Mouse (Mus musculus) kidney, embryonic 16.5 days (tissue): ENCODE measurements around the gene Chchd6. TPM values are rescaled to one million over a fixed set of nuclear protein-coding genes. Genes with fewer than 3 reads are reported as not detected.

Source experiments
- ATAC-seq: fragments of 200-750 bp; cut with Nextera tagmentation; 2 replicates; pipeline ENCODE4 v1.8.0; 2017; ENCODE audit warnings: moderate TSS enrichment; ENCODE audit not compliant: low FRiP score, low TSS enrichment
- H3K27ac ChIP-seq: fragments of 300-500 bp; sonication (generic); 2 replicates; pipeline ENCODE4 v1.5.1; 2014; ENCODE audit warnings: low read length
- H3K27me3 ChIP-seq: fragments of 300-500 bp; sonication (generic); 2 replicates; pipeline ENCODE4 v1.6.1; 2014; ENCODE audit warnings: low read length, control low read depth, mixed read lengths; ENCODE audit not compliant: insufficient read depth
- H3K36me3 ChIP-seq: fragments of 300-500 bp; sonication (generic); 2 replicates; pipeline ENCODE4 v1.6.1; 2014; ENCODE audit warnings: low read length, control low read depth, mixed read lengths; ENCODE audit not compliant: insufficient read depth
- H3K4me1 ChIP-seq: fragments of 300-500 bp; sonication (generic); 2 replicates; pipeline ENCODE4 v1.6.1; 2014; ENCODE audit warnings: low read length, control low read depth, mixed read lengths; ENCODE audit not compliant: insufficient read depth
- H3K4me2 ChIP-seq: fragments of 300-500 bp; sonication (generic); replicated peaks from 2 replicates; pipeline ENCODE4 v1.6.1; 2014; ENCODE audit warnings: low read depth, low read length
- H3K4me3 ChIP-seq: fragments of 300-500 bp; sonication (generic); 2 replicates; pipeline ENCODE4 v1.5.1; 2014; ENCODE audit warnings: mild to moderate bottlenecking, low read length
- H3K9ac ChIP-seq: fragments of 300-500 bp; sonication (generic); replicated peaks from 2 replicates; pipeline ENCODE4 v1.6.1; 2014; ENCODE audit warnings: low read length
- H3K9me3 ChIP-seq: fragments of 300-500 bp; sonication (generic); 2 replicates; pipeline ENCODE4 v1.6.1; 2016; ENCODE audit warnings: low read length, control low read depth
- WGBS: fragments of 180-500 bp; shearing (Covaris S2); extraction: QIAGEN DNeasy Blood & Tissue Kit; methylation state at CpG from one replicate; pipeline ENCODE4 v1.1.7; 2014; 5-methylcytosine and 5-hydroxymethylcytosine counted together
- polyA plus RNA-seq: library from polyadenylated mRNA; unstranded; fragments of >200 nt; fragmentation: Nextera tagmentation; extraction: Ambion mirVana; gene quantifications from 2 replicates; pipeline ENCODE4 v1.2.1, GENCODE M21; 2015

The Chchd6 gene
- polyA plus RNA-seq, 1 experiment from 2014 or later, result 72.3 TPM

DNA sequence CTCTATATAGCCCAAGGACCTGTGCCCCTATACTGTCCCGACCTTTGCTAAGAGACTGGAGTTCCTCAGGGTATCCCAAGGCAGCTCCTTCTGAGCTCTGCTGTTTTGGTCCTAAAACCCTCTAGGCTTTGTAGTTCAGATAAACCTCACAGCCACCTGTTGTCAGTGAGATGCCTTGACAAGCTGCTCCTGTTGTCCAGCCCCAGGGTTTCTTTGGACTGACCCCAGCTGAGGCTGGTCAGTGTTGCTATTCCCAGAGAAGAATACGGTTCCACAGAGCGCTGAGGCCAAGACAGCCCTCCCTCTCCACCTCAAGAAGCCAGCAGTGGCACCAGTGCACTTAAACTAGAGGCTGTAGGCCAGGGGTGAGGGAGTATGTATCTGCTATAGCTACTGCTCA is 214.3 kb downstream of the Chchd6 start:
- Histone ChIP-seq H3K4me3 (no peak overlapping the region), H3K9ac (no peak overlapping the region), H3K4me1 (no peaks in the 10 kb centered on the region), H3K27ac (no peak overlapping the region), H3K9me3 (no peaks in the 10 kb centered on the region), H3K36me3 (no peaks in the 10 kb centered on the region), H3K27me3 (no peaks in the 10 kb centered on the region), H3K4me2 (no peak overlapping the region)
- no peak for ATAC-seq
- WGBS, result 67% methylated on average over 3 of the region's 3 CpGs

DNA sequence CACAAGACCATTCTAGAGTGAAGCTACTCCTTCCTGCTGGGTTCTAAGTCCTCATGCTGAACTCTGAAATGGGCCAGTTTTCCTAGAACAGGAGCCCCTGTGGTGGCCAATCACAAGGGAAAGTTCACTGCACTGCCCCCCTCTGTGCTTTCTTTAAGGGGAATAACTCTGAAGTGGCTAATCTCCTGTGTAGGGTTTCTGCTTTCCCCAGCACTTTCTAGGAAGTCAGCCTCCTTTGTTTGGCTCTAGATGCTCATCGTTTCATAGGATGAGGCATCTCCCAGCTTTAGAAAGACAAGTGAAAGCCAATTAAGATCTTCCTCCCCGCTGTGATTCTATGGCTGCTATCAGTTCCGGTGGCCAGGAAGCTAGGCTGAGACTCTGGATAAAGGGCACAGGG is 214.7 kb downstream of the Chchd6 start:
- H3K27ac ChIP-seq, result no peak overlapping the region
- H3K4me1 ChIP-seq, result no peaks in the 10 kb centered on the region
- no peak overlapping the region for H3K4me3 ChIP-seq
- no peak for ATAC-seq
- 45% methylated on average over 3 of the region's 3 CpGs for WGBS
- no peaks in the 10 kb centered on the region for H3K36me3 ChIP-seq
- H3K9me3 ChIP-seq, result no peaks in the 10 kb centered on the region
- no peaks in the 10 kb centered on the region for H3K27me3 ChIP-seq
- no peak overlapping the region for H3K4me2 ChIP-seq
- no peak overlapping the region for H3K9ac ChIP-seq

DNA sequence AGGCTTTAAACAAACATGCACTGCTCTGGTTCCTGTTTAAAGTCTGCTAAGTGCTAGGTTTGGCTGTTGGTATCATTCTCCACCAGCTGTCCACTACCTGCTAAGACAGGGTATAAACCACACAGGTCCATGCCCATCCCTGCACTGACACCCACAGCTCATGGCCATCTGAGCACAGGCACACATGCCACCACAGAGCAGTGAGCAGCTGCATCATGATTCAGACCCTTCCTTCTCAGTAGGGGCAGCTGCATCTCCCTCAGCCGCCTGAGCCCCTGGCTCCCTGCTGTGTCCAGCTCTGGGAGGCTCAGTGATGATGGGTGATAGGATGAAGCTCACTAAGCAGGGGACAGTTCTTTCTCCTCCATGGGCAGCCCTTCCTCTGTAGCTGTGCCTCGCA is 217.2 kb downstream of the Chchd6 start:
- no peak for ATAC-seq
- Histone ChIP-seq H3K36me3 (no peaks in the 10 kb centered on the region), H3K27ac (no peak overlapping the region), H3K4me3 (no peak overlapping the region), H3K9ac (no peak overlapping the region), H3K4me2 (no peak overlapping the region), H3K9me3 (no peaks in the 10 kb centered on the region), H3K4me1 (no peaks in the 10 kb centered on the region), H3K27me3 (no peaks in the 10 kb centered on the region)
- WGBS, result 65% methylated on average over 2 of the region's 2 CpGs

DNA sequence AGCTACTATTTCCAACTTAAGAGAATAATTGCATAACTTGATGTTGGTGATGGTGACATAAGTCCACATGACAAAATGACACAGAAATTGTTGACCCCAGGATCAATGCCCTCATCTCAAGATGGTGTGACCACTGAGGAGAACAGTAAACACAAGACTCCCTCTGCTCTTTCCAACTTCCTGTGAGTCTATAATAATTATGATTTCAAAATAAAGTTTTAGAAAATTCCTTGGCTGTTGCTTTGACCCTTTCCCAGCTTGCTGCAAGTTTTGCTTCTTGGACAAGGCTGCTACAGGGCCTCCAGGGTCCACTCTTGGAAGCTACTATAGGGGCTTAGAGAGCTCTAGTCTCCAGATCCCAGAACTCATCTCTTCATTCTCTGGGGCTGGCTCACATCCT is 226.6 kb downstream of the Chchd6 start:
- no peak overlapping the region for H3K4me3 ChIP-seq
- 0 out of 2 replicates have a peak, but pooled peaks cover 2% of the 10 kb centered on the region for H3K4me1 ChIP-seq
- no peaks in the 10 kb centered on the region for H3K36me3 ChIP-seq
- H3K27ac ChIP-seq, result peak overlapping the region; percentile 22; the same call in 1 of the 2 replicates
- H3K4me2 ChIP-seq, result no peak overlapping the region
- no peaks in the 10 kb centered on the region for H3K9me3 ChIP-seq
- no peak for ATAC-seq
- H3K27me3 ChIP-seq, result no peaks in the 10 kb centered on the region
- H3K9ac ChIP-seq, result no peak overlapping the region

DNA sequence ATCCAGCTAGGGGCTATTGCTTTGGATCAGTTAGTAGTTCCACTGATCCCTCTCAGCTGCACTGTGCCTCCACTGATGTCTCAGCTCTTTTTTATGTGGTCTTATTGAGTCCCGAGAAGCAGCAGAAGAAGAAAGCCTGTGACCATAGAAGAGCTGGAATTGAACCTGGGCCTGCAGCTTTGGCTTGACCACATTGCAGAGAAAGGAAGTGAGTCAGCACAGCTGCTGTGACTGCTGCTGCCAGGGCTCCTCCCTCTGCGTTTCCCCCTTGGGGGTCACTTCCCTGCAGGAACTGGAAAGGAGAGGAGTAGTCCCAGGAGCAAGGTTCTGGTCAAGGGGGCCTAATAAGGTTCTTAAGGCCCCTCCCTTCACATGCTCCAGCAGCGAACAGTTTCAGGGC is 231.1 kb downstream of the Chchd6 start:
- Histone ChIP-seq H3K9me3 (no peaks in the 10 kb centered on the region), H3K4me1 (peaks cover 27% of the 10 kb centered on the region), H3K36me3 (no peaks in the 10 kb centered on the region), H3K27ac (no peak overlapping the region), H3K27me3 (no peaks in the 10 kb centered on the region), H3K4me3 (no peak overlapping the region), H3K4me2 (no peak overlapping the region), H3K9ac (no peak overlapping the region)
- ATAC-seq, result no peak
- WGBS, result 58% methylated on average over 3 of the region's 3 CpGs

DNA sequence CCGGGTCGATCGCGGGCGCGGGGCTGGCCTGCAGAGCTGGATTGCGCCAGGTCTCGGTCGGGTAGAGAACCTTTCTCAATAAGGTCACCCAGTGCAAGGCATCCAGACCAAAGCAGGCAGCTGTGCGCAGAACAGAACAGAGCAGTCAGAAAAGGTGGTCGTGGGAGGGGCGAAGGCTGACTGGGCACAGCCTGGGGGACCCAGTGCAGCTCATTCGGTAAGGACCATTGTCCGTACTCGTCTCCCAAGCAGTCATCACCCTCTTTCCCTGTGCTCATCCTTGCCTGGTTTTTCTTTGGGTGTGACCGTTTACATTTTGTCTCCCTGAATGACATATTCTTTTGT is 232.4 kb downstream of the Chchd6 start:
- H3K27ac ChIP-seq, result no peak overlapping the region
- H3K4me3 ChIP-seq, result peak overlapping the region; percentile 97
- WGBS, result 5% methylated on average over 16 of the region's 16 CpGs
- peak overlapping the region; percentile 72 for H3K9ac ChIP-seq
- peaks cover 37% of the 10 kb centered on the region for H3K4me1 ChIP-seq
- H3K27me3 ChIP-seq, result no peaks in the 10 kb centered on the region
- H3K4me2 ChIP-seq, result peak overlapping the region; percentile 96
- no peaks in the 10 kb centered on the region for H3K36me3 ChIP-seq
- no peak for ATAC-seq
- no peaks in the 10 kb centered on the region for H3K9me3 ChIP-seq

DNA sequence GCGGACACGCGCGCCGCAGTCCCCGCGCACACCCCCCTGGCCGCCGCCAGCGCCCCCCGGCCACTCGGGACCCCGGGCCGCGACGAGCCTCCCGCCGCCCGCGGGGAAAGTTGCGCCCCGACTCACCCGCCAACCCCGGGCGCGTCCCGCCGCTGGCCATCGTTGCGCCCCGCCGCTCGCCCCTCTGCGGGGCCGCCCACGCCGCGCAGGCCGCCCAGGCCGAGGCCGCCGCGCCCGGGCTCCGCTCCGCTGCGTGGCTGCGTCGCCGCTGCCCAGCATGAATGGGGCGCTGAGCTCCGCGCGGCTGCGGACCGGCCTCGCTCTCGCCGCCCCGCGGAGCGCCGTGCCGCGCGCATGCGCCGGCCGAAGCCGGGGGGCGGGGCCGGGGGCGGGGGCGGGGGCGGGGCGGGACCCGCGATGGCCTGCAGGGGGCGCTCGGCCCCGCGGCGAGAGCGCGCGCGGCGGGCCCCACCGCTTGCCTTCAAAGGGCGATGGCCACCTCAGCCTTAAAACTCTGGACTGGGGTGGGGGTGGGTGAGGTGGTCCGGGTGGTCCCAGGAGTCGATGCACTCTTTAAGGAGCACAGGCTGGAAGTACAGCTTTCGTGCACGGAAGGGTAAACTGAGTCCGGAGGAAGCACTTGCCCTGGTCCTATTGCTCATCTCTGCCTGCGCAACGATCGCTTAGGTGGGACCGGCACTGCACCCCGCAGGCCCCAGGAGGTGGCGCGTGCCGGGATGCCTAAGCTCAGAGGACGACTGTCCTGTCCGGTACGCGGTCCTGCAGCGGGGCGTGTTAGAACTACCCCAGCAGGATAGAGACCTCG is 233.0 kb downstream of the Chchd6 start, which contains the start of gene Plxna1:
Gene Plxna1 (minus strand): TSS at position 340 of the 826 bp plus-strand sequence.
- peak within 1 kb of the TSS; percentile 68 for H3K27ac ChIP-seq
- H3K36me3 ChIP-seq, result no peaks in the 10 kb centered on the region
- peak within 1 kb of the TSS; percentile 96 for H3K9ac ChIP-seq
- H3K4me1 ChIP-seq, result peaks cover 37% of the 10 kb centered on the region
- H3K27me3 ChIP-seq, result no peaks in the 10 kb centered on the region
- peak within 1 kb of the TSS; percentile 97 for H3K4me3 ChIP-seq
- WGBS, result under 1% methylated on average over 83 of the region's 110 CpGs
- peak within 1 kb of the TSS; percentile 96 for H3K4me2 ChIP-seq
- H3K9me3 ChIP-seq, result no peaks in the 10 kb centered on the region
- peak; percentile 83 for ATAC-seq

DNA sequence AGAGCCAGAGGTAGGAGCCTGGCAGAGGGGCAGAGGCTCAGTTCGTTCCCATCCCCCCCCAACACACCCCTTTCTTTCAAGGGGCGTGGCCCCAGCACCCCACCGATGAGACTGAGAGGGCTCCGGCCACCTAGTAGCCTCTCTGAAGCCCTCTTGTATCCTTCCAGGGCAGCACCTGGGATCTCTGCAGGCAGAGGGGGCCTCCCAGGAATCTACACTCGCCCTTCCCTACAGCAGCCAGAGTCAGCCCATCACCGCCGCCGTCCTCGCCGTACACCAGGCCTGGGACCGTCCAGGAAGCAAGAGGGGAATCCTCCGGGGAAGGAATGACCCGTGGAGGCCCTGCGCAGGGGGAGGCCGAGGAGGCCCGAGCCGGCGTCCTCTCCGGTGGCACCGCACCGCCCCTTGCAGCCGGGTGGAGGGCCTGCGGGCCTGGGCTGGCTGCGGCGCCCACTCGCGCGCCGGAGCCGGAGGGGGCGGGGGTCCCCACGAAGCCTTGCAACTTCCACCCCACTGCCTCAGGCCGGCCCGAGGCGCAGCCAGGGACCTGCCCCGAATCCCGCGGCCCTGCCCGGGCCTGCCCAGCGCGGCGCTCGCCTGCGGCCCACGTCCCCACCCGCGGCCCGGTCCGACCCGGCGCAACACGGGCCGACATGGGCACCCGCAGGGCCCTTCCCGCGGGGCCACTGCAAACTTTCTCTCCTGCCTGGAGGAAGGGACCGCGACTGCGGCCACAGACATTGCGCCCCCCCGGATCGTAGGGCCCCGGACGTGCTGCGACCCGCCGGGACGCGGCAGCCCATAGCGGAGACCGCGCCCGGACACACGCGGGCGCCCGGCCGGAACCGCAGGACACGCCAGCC is 233.8 kb downstream of the Chchd6 start:
- Histone ChIP-seq H3K27ac (peak overlapping the region; percentile 68), H3K36me3 (peaks cover 5% of the 10 kb centered on the region), H3K4me3 (peak overlapping the region; percentile 97), H3K27me3 (no peaks in the 10 kb centered on the region), H3K4me2 (peak overlapping the region; percentile 96), H3K9ac (peak overlapping the region; percentile 96), H3K4me1 (peaks cover 37% of the 10 kb centered on the region), H3K9me3 (no peaks in the 10 kb centered on the region)
- WGBS, result under 1% methylated on average over 75 of the region's 80 CpGs
- ATAC-seq, result peak; percentile 58

DNA sequence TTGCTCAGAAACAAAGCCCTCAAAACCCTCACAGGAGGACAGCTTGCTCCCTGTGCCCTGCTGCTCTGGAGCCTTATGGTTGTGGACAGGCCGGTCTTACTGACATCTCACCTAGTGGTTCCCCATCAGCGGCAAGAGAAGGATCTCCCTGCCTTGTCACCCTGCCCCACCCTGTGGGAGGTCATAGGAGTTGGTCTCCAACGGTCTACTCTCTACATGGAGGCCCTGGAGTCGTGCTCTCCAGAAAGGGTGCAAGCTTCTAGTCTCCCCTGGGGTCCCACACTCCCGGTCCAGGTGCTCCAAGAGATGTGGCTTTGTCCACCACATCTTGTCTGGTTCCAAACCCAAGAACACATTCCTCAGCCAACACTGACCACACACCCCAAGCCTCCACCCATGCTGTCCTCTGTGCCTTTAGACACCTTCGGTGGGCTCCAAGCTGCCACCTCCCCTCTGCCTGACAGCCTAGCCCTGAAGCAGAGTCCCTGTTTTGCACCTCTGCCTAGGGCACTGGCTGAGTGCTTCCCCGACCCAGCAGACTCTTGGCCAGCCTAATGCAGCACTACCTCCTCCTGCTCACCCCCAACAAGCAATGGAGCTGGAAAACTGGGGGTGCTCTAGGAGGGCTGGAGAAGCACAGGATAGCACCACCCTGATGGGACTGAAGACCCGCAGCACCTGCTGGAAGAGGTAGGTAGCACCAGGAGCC is 234.6 kb downstream of the Chchd6 start:
- H3K9ac ChIP-seq, result peak overlapping the region; percentile 96
- H3K36me3 ChIP-seq, result peaks cover 13% of the 10 kb centered on the region
- peak overlapping the region; percentile 96 for H3K4me2 ChIP-seq
- WGBS, result 45% methylated on average over 8 of the region's 8 CpGs
- peak overlapping the region; percentile 97 for H3K4me3 ChIP-seq
- peak; percentile 1; the same call in 1 of the 2 replicates for ATAC-seq
- no peaks in the 10 kb centered on the region for H3K27me3 ChIP-seq
- H3K27ac ChIP-seq, result no peak overlapping the region
- no peaks in the 10 kb centered on the region for H3K9me3 ChIP-seq
- peaks cover 37% of the 10 kb centered on the region for H3K4me1 ChIP-seq
